Mouse (Mus musculus) kidney, adult 2 months (tissue): ENCODE measurements around the gene Dmd.

Experiments used
- CTCF ChIP-seq: fragments of 200-500 bp; conservative IDR thresholded peaks from 2 replicates; pipeline ENCODE4 v1.5.1; 2011; ENCODE audit warnings: low read depth, mild to moderate bottlenecking, control low read depth, low read length, moderate library complexity, mixed read lengths; ENCODE audit not compliant: insufficient read depth, insufficient read length
- POLR2A ChIP-seq: fragments of 200-500 bp; IDR thresholded peaks from one replicate; pipeline ENCODE4 v1.6.1; 2011; ENCODE audit warnings: low read depth, low read length, control low read depth

GRCm38 (mm10) chrX:84878125-84878524 lies 1929.5 kb downstream of the Dmd start:
- TF ChIP-seq POLR2A = no peak
- TF ChIP-seq CTCF = no peak
